Mouse (Mus musculus) 416B (cell line): Measurements from ENCODE around the gene Cyp2d11.
"Not testable (repeated sequence)": the region's sequence is repeated elsewhere in the genome, so short reads cannot be mapped to it uniquely, and the experiment has no call there.

Experiments used
- DNase-seq: peaks from one replicate; pipeline ENCODE4 v3.0.0; 2011; ENCODE audit warnings: low read depth

Cyp2d11 gene

DNA sequence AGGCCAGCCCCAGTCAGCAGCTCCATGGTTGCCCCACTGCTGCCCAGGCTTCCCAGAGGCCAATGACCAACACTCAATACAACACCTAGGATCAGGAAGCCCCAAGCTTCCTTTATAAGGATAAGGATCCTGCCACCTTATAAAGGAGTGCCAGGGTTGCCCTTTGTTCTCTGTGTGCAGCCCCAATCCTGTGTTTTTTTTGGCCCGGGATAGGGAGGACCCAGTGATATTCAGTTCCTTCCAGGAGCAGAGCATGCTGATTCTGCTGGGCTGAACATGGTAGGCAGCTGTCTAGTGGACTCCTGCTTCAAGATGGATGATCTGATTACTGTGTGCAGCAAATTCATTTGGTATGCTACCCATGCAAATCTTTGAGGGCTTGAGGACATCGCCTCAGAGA is at the start of gene Cyp2d11:
TSS of gene Cyp2d11 (minus strand) at position 101 of the 400 bp plus-strand sequence.
- not testable (repeated sequence) for DNase-seq

DNA sequence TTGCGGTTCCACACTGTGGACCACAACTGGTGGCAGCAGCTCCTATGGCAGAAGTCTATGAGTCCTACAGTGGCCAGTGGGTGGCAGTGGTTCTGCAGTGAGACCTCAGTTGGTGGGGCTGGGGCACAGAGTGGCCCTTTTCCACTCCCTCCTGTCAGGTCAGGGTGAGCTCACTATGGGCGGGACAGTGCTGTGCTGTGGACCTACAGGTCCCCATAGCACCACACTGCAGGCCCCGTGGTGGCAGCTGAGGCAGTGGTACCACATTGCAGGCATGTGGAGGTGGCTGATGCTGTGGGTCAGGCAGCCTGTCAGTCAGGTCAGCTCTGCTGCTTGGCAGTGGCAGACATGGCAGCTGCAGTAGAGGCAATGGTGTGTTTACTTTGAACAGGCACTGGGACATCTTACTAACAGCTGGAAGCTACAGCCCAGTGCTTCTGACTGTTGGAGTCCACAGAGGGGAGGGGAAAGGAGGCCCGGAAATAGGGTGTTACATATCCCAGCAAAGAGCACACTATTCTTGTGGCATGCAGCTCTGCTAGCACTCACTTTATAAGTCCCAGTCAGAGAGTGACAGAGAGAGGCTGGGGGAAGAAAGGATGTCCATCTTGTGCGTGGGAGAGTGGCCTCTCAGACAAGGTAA is 44.3 kb upstream of the Cyp2d11 start:
- peak; percentile 6 for DNase-seq

DNA sequence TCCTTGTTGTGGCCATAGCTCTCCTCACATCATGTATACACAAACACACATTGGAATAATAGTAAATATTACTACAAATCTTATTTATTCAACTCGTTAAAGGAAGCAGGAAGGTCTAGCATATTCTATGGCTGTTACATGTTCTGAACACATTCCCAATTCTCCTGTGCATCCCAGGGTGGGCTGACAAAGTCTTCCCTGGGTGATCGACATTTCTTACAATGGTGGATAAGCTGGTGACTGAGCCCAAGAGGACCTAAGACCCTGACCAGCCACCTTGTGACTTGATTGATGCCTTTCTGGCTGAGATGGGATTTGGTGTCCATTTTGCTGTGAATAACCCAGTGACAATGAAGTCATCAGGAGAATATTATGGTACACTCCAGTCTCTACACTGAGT is 41.8 kb upstream of the Cyp2d11 start:
- DNase-seq: no peak

DNA sequence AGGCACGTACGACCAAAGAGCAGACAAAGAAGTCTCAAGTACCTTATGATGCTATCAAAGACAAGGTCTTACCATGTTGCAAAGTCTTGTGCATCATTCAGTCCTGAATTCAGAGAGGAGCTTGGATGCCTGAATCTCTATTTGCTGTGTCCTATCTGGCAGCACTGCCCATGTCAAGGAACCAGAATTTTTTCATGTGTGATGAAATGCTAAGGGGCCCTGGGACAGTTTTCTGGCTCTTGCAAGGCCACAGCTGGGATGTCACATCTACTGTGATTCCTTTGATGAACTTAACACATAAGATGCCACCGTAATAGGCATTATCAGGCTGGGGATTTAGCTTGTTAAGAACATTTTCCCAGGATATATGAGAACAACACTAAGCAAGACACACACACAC is 41.2 kb upstream of the Cyp2d11 start:
- DNase-seq: no peak

DNA sequence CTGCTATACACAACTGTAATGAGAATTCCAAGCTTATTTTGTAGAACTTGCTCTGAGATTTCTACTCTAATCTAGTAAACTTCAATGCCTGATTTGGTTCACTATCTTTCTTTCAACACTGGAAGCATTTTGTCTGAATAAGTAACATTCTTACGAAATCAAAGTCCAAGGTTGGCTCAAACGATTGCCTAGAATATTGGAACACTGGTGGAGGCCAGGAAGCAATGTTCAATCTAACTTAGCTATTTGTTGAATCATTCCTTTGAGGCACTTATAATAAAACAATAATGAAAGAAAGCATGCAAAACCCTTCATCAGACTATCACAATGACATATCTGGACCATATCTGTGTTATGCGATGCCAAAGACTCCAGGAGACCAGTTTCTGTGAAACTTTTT is 40.7 kb upstream of the Cyp2d11 start:
- no peak for DNase-seq

DNA sequence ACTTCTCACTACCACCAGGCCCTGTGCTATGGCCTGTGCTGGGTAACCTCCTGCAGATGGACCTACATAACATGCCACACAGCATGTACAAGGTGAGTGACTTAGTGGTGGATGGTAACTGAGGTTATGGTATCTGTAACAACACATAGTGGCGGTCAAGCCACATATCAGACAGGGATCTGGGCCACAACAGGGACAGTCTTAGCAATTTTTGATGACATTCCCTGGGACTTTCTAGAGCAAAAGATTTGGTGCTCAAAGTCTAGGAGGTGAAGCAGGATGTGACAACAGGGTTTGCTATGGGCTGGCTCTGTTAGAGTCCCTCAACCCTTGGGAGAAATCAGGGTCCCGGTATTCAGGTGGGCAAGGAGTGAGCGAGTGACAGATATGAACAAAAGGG is 39.8 kb upstream of the Cyp2d11 start:
- no peak for DNase-seq

DNA sequence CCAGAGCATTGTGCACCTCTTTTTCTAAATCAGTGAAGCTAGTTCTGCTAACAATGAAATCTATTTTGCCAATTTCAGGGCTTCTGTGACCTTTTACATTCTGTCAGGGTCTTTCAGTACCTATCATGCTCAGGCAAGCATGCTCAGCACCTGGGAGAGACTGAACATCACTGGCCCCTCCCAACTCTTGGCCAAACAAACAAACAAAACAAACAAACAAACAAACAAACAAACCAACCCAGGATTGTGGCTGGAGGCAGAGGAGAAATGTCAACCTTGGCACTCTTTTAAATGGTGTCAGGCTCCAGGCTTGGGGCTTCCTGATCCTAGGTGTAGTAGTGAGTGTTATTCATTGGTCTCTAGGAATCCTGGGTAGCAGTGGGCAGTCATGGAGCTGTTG is 39.3 kb upstream of the Cyp2d11 start, which contains the start of gene Cyp2d9:
TSS of gene Cyp2d9 (plus strand) at position 301 of the 400 bp plus-strand sequence.
- DNase-seq: no peak

DNA sequence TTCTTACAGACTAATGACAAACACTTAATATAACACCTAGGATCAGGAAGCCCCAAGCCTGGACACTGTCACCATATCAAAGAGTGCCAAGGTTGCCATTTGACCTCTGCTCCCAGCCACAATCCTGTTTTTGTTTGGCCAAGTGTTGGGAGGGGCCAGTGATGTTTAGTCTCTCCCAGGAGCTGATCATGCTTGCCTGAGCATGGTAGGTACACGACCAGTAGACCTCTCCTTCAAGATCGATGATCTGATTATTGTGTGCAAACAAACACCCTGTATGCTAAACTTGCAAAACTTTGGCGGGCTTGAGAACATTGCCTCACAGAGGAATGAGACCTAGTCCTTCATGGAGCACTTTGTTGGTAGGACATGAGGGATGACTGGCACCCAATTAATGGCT is 29.6 kb upstream of the Cyp2d11 start:
- DNase-seq: no peak

DNA sequence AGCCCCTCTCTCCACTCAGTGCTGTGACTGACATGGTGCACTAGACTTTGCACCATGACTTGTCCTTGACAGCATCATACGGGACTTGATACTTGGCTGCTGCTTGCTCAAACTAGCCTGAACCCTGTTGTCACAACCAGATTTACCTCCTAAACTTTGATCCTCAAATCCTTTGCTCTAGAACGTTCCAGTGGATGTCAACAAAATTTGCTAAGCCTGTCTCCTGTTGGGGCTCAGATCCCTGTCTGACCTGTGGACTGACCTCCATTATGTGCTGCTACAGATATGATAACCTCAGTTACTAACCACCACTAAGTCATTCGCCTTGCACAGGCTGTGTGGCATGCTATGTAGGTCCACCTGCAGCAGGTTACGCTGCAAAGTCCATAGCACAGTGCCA is 29.1 kb upstream of the Cyp2d11 start:
- no peak for DNase-seq

DNA sequence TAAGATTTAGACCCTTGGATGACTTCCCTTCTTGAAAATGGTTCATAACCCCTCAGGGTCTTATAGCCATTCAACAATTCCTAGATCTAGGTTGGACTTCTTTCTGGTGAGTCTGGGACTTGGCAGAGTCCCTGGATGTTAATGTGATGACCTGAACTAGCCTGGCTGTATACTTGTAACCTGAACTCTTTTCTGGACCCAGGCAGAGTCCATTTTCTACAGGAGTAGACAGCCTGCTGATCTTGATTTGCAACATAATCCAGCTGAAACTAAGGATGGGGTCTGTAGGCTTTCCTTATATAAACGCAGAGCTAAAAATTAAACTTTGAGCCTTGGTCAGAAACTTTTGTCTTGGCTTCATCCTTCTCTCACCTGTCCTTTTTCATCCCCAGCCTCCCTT is 24.8 kb upstream of the Cyp2d11 start:
- no peak for DNase-seq

DNA sequence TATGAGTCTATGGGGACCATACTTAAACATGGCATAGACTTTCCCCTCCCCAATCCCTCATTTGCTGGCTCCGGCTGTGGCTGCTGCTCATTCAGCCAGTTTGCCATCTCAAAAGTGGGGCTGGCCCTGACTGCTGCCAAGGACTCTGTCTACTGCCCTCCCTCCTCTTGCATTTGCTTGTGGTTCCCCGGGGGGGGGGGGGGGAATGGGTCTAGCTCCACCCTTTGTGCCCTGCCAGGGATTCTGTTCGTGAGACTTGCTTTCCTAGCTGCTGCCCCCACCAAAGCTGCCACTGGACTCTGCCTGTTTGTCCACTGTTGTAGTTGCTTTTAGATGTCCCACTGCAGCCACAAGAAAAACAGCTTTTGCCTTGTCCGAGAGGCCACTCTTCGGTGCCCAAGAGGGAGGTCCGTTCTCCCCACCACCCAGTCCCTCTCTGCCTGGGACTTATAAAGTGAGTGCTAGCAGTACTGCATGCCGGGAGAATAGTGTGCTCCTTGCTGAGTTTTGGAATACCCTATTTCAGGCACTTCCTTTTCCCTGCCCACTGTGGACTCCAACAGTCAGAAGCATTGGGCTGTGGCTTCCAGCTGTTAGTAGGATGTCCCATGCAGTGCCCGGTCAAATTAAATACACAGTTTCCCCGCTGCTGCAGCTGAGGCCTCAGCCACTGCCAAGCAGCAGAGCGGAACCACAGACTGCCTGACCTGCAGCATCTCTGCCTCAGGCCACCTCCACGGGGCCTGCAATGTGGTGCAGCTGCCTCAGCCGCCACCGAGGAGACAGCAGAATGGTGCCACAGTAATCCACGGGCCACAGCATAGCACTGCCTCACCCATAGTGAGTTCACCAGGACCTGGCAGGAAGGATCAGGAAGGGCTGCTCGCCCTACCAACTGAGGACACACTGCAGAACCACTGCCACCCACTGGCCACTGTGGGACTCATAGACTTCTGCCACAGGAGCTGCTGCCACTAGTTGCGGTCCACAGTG is 23.3 kb upstream of the Cyp2d11 start:
- peak; percentile 78 for DNase-seq

DNA sequence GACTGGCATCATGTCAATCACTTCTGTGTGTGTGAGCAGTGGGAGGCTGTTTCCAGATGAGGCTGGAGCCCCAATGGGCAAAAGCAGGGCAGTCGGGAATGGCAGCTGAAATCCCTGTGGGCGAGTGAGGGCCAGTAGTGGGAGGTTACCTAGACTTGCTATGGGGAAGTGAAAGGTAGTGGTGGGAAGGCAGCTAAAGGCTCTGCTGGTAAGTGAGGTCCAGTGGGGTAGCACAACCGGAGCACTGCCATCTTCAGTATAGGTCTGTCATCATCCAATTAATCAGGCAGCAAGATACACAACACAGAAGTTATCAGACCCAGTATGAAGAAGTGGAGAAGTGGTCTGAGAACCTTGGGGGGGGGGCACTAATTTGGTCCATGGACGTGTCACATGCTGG is 13.7 kb upstream of the Cyp2d11 start:
- no peak for DNase-seq

DNA sequence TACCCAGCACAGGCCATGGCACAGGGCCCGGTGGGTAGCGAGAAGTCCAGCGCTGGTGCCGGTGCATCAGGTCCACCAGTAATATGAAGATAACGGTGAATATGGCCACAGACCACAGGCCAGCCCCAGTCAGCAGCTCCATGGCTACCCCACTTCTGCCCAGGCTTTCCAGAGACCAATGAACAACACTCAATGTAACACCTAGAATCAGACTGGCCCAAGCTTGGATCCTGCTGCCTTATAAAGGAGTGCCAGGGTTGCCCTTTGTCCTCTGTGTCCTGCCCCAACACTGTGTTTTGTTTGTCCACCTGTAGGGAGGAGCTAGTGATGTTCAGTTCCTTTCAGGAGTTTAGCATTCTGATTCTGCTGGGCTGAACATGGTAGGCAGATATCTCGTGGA is 13.2 kb upstream of the Cyp2d11 start, which contains the start of gene Cyp2d10:
TSS of gene Cyp2d10 (minus strand) at position 215 of the 400 bp plus-strand sequence.
- DNase-seq: no peak

DNA sequence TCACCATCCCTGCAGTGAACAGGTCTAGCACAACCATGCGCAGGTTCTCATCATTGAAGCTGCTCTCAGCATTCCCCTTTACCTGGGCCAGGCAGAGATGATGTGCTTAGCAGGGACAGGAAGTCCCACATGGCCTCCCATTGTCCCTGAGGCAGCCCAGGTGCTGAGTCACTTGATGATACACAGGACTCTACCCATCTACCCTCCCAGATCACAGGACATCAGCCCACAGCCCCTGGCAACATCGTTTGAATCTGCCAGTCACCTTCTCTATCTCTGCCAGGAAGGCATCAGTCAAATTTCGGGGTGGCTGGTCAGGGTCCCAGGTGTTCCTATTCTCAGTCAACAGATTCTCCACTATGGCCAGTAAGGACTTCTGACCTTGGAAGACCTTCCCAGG is 10.3 kb upstream of the Cyp2d11 start:
- no peak for DNase-seq

DNA sequence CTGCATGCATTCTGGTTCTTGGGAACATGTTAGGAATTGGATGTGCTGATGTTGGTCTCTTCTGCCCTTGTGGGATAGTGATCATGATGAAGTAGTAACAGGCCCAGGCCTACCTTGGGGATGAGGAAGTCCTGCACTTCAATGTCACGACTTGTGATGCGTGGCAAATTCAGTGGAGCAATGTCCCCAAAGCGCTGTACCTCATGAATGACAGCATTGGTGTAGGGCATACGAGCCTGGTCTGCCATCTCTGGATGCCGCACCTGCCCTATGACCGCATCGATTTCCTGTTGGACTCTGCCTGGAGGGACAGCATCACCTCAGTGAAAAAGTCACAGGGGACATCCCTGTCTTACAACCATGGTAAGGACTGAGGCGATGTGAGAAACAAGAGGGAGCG is 9.8 kb upstream of the Cyp2d11 start:
- DNase-seq: no peak

DNA sequence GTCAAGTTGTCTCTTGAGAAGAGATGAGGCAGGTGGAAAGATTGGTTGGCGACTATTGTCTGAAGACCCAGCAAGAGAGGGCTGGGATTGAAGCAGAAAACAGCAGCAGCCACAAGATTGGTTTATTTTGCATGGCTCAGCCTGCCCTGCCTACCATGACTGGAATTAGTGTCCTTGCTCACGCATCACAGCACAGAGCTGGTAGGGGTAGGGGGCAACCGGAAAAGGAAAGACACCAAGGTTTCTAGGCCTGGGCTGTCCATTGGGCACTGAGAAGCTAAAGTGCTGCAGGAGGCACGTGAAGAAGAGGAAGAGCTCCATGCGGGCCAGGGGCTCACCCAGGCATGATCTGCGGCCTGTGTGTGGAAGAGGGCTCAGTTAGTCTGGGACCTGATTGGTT is 8.9 kb upstream of the Cyp2d11 start:
- DNase-seq: no peak

DNA sequence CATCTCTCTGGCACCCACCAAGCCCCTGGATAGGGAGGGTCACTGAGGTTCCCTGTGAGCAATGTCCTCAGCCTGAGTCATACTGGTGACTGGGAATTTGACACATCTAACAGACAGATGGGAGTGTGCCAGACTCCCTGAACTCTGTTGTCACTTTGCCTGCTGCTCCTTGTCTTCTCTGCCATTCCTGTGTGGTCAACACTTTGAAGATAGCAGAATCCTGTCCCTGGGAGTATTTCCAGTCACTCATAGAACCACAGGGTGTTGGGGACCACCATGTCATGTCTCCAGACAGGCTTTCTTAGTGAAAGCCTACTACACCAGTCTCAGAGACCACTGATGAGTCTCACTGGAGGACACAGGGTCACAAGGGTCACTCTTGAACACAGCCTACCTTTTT is 8.3 kb upstream of the Cyp2d11 start:
- DNase-seq: no peak

DNA sequence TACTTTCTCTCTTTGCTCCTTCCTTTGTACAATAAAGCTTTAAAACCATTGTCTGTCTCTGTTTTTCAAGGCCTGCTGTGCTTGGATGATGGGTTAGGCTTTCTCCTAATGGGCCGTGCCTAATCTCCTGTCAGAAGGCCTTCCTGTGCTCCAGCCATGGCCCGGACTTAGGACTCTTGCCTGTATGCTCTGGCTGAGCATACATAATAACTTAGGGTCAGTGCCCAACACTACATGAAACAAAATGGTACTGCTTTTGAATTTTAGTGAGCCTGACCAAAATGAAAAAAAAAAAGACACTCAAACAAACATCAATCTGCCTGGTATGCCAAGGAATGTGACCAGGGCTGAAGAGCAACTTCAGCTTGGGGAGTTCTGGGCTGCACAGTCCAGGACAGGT is 7.7 kb upstream of the Cyp2d11 start:
- DNase-seq: no peak

DNA sequence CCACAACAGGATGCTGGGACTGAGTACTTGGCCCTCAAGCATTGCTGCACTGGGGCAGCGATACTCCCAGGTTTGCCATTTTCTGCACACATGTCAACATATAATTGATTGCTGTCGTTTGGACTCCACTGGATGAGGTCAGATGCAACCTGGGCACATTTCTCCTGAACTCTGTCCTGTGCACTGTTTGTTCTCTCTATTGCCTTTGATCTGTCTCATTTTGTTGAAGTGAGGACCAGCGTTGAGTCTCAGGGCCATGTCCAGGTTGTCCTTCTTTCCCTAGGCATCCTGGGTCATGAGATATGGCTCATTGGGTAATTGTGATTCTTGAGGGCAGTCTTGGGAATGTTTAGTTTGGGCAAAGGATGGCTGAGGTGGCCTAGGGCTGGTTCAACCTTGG is 2.1 kb upstream of the Cyp2d11 start:
- DNase-seq: not testable (repeated sequence)

DNA sequence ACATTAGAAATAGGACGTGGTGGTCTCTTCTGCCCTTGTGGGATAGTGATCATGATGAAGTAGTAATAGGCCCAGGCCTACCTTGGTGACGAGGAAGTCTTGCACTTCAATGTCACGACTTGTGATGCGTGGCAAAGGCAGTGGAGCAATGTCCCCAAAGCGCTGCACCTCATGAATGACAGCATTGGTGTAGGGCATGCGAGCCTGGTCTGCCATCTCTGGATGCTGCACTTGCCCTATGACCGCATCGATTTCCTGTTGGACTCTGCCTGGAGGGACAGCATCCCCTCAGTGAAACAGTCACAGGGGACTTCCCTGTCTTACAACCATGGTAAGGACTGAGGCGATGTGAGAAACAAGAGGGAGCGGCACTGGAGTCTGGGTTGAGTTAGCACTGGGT is 3.9 kb downstream of the Cyp2d11 start:
- DNase-seq: not testable (repeated sequence)

DNA sequence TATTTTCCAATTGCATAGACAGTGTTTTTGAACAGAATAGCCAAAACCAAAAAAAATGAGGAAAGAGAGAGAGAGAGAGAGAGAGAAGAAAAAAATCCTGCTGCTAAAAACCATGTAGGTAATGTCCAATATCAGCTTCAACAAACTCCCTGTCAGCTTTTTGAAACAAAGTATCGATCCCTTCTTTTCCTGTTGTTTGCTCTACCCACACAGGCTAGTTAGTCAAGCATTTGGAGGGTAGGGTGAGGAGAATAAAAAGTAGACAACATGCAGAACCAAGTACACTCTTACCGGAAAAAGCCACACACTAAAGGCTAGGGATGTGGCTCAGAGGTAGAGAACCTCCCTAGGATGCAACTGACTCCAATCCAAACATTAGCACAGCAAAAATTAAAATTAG is 8.1 kb downstream of the Cyp2d11 start:
- DNase-seq: no peak

DNA sequence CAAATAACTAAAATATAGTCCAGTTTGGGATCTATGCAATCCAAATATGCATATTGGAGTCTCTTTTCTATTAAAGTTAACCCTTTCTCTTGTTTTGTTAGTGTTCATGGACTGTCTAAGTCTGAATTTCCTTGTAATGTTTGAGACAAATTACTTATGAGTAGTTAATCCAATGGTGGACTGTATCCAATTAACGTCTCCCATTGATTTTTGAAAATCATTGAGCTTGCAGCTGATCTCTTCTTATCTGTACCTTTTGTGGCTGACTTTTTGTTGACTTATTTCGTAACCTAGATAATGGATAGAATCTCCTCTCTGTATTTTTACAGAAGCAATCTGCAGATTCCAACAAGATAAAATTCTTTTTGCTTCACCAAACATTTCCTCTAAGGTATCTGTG is 11.4 kb downstream of the Cyp2d11 start:
- DNase-seq: no peak

DNA sequence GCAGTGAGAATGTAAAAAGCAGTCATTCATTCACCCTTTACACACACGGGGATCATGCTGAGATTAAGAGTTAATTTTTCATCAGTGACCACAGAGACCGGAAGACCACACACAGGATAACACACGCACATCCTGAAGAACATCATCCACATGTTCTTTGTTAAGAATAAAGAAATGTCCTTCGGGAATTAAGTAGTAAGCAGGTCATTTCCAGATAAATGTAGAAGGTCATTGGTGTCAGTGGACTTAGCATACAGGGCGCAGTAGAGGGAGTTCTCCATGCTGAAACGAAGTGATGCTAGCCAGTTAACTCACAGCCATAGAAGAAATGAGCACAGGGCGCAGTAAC is 13.1 kb downstream of the Cyp2d11 start:
- DNase-seq: no peak
